Mouse (Mus musculus) duodenum, adult 2 months (tissue): ENCODE results near the gene Mfsd10. TPM values are rescaled to one million over a fixed set of nuclear protein-coding genes. Genes with fewer than 3 reads are reported as not detected.

Source experiments
- polyA plus RNA-seq: library from polyadenylated mRNA; depleted of rRNA; stranded (reverse); fragments of >200 nt; gene quantifications from 2 replicates; pipeline ENCODE4 v1.2.3, GENCODE M21; 2012; ENCODE audit warnings: low replicate concordance; rRNA removed

Mfsd10 gene
- 117 and 125 TPM in 2 replicates for polyA plus RNA-seq

GRCm38 (mm10) chr5:34636481-34637287 is at the start of gene Mfsd10:
Mfsd10 (minus strand) TSS chr5:34637212.

GRCm38 (mm10) chr5:34659686-34660590 is 22.9 kb upstream of the Mfsd10 start, which contains the start of the genes Nop14 and Grk4:
Nop14 (minus strand) TSS chr5:34660148.
Grk4 (plus strand) TSS chr5:34660379.

Other genes with a start within 250 kb of the Mfsd10 start
- 9.8 and 22.7 TPM in 2 replicates for gene Tnip2, start 123.2 kb downstream of the Mfsd10 start, polyA plus RNA-seq
- gene Sh3bp2, start 111.4 kb downstream of the Mfsd10 start, polyA plus RNA-seq = 4.9 and 10.0 TPM in 2 replicates
- 97.3 and 170 TPM in 2 replicates for gene Add1, start 63.5 kb downstream of the Mfsd10 start, polyA plus RNA-seq
- gene Nop14, start 22.9 kb upstream of the Mfsd10 start, polyA plus RNA-seq = 4.6 and 5.9 TPM in 2 replicates
- 0.31 and 0.50 TPM in 2 replicates for gene Grk4, start 23.2 kb upstream of the Mfsd10 start, polyA plus RNA-seq
- gene Htt, start 124.5 kb upstream of the Mfsd10 start, polyA plus RNA-seq = 4.4 and 5.9 TPM in 2 replicates